Mouse (Mus musculus): Measurements from ENCODE around the gene Gm6121. TPM values are rescaled to one million over a fixed set of nuclear protein-coding genes. Genes with fewer than 3 reads are reported as not detected.

Gene Gm6121
- not detected for polyA plus RNA-seq (2014; fragmentation: Illumina TruSeq; extraction: RNeasy Lipid Tissue Mini Kit (QIAGEN cat#74804); ENCODE audit: low read depth, low replicate concordance)

GRCm38 (mm10) chrX:26935597-26935996, at the start of gene Gm6121:
TSS of gene Gm6121 (minus strand) at chrX:26935697.

Other genes starting within 250 kb of the Gm6121 start
- gene Gm14525, start 233.1 kb downstream of the Gm6121 start, polyA plus RNA-seq (2014; fragmentation: Illumina TruSeq; extraction: RNeasy Lipid Tissue Mini Kit (QIAGEN cat#74804); ENCODE audit: low read depth, low replicate concordance): not detected

Measured in sigmoid colon, adult 10 weeks (tissue).